Mouse (Mus musculus): ENCODE measurements at regions not wholly inside any gene's neighbourhood (a gene's known extent, or its start where the extent isn't known, plus 50 kb on each side); places are given as distances from the start of the nearest gene placed in this dataset.
A peak's percentile ranks its signal among the peaks of the same experiment; 100 is the strongest.

DNA sequence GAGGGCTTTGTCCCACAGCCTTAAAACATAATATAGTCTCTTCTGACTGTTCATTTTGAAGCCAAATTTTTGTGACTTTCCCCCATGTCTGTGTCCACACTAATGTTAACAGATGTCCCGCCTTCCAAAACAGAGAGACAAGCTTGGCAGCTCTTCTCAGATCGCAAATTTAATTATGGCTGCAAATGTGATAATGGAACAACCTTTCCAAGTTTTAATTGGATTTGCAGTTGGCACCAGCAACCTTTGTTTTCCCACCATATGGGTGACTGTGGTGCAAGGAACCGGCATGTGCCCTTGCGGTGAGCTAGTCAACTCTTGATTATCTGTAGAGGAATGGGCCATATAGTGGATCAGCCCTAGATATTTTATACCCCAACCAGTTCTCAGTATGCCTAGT lies 124.4 kb upstream of the Tom1l1 start:
- 52% methylated on average over 4 of the region's 4 CpGs for WGBS
- peak; percentile 84 for ATAC-seq
- peaks cover 7% of the 10 kb centered on the region for H3K4me1 ChIP-seq (replicated peaks; ENCODE audit: control insufficient read depth, insufficient read depth, low read length)
- no peak overlapping the region for H3K27ac ChIP-seq (ENCODE audit: low read length)
- H3K36me3 ChIP-seq (ENCODE audit: control insufficient read depth, insufficient read depth): no peaks in the 10 kb centered on the region
- no peaks in the 10 kb centered on the region for H3K9me3 ChIP-seq (ENCODE audit: control insufficient read depth, low read length)
- H3K4me2 ChIP-seq (ENCODE audit: low read length): no peak overlapping the region
- H3K4me3 ChIP-seq (replicated peaks; ENCODE audit: low read length): no peak overlapping the region
- H3K9ac ChIP-seq (replicated peaks; ENCODE audit: low read depth, low read length): no peak overlapping the region
- H3K27me3 ChIP-seq (replicated peaks; ENCODE audit: control insufficient read depth, insufficient read depth, low read length): no peaks in the 10 kb centered on the region

DNA sequence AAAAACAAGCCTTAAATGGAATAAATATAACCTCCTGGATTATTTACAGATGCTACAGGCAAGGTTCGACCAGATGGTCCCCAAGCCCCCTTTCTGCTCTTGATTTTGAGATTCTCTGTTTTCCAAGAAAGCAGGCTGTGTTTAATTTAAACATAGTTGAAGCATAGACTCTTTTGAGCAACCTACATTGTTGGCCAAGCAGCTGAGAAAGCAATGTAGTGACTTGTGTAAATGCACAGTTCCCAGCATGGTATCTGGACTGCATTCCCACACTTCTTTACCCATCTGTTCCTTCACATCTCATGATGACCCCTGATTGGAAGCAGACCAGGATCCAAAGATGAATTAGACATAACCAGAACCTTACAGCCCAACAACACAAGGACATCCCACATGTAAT lies 120.3 kb upstream of the Tom1l1 start:
- 62% methylated on average over 1 of the region's 1 CpGs for WGBS

DNA sequence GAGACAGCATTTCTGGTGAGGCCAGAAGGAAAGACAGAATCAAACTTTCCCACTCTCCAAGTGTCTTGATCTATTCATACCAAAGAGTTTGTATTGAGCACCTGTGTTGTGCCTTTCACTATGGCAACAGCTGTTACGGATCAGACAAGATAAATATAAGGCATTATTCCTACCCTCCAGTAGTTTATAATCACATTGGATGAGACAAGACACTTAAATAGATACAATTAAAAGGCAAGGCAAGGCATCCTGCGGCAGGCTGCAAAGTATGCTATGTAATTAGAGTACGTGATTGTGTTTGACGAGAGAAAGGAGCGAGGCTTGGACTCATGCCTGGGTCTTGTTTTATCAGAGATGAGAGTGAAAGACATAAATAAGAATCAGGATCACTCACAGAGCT lies 119.2 kb upstream of the Tom1l1 start:
- no peak overlapping the region for H3K9ac ChIP-seq (replicated peaks; ENCODE audit: low read depth, low read length)
- peak; percentile 26; the same call in 1 of the 2 replicates for ATAC-seq
- 33% methylated on average over 5 of the region's 5 CpGs for WGBS
- no peak overlapping the region for H3K4me3 ChIP-seq (replicated peaks; ENCODE audit: low read length)
- no peaks in the 10 kb centered on the region for H3K27me3 ChIP-seq (replicated peaks; ENCODE audit: control insufficient read depth, insufficient read depth, low read length)
- no peaks in the 10 kb centered on the region for H3K9me3 ChIP-seq (ENCODE audit: control insufficient read depth, low read length)
- no peak overlapping the region for H3K27ac ChIP-seq (ENCODE audit: low read length)
- peaks cover 8% of the 10 kb centered on the region for H3K4me1 ChIP-seq (replicated peaks; ENCODE audit: control insufficient read depth, insufficient read depth, low read length)
- no peaks in the 10 kb centered on the region for H3K36me3 ChIP-seq (ENCODE audit: control insufficient read depth, insufficient read depth)
- no peak overlapping the region for H3K4me2 ChIP-seq (ENCODE audit: low read length)

More for the DNA sequence above, 120.3 kb upstream of the Tom1l1 start:
- H3K9ac ChIP-seq (replicated peaks; ENCODE audit: low read depth, low read length): no peak overlapping the region
- H3K36me3 ChIP-seq (ENCODE audit: control insufficient read depth, insufficient read depth): no peaks in the 10 kb centered on the region
- no peak overlapping the region for H3K4me3 ChIP-seq (replicated peaks; ENCODE audit: low read length)
- no peak overlapping the region for H3K4me2 ChIP-seq (ENCODE audit: low read length)
- no peaks in the 10 kb centered on the region for H3K27me3 ChIP-seq (replicated peaks; ENCODE audit: control insufficient read depth, insufficient read depth, low read length)
- no peaks in the 10 kb centered on the region for H3K9me3 ChIP-seq (ENCODE audit: control insufficient read depth, low read length)
- ATAC-seq: no peak
- H3K4me1 ChIP-seq (replicated peaks; ENCODE audit: control insufficient read depth, insufficient read depth, low read length): peaks cover 8% of the 10 kb centered on the region
- H3K27ac ChIP-seq (ENCODE audit: low read length): no peak overlapping the region

DNA sequence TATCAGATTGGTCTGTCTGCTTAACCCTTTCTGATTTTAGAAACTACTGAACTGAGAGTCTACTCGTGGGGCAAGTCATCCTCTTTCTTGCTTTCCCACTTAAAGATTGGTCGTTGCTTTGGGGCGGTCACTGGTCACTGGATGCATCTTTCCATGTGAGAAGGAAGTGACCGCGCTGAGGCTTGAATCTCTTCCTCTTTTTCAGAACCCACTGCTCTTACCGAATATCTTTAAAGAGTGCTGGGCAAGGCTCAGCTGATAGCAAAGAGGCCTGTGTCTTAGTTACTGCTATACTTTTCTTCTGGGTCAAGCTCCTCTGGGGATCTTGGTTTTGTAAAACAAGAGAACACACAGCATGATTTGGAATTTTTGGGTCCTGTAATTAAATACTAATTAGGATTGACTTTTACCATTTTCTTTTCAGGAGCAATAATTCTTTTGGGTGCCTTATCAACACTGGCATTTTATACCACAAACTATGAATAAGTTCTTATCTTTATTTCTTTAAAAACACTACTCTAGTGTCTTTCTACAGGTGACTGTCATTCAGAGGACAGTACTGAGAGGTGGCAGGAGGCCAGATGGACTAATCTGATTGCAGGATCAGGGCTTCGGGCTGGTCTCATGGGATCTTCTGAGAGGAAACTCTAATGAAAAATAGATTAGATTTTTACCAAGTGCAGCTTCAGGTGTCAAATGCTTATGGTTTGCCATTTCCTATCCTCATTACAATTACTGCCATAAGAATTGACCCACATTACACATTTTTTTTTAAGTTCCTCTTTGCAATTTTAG lies 114.6 kb upstream of the Tom1l1 start:
- Histone ChIP-seq H3K27me3 (replicated peaks; ENCODE audit: control insufficient read depth, insufficient read depth, low read length) (no peaks in the 10 kb centered on the region), H3K4me3 (replicated peaks; ENCODE audit: low read length) (no peak overlapping the region), H3K36me3 (ENCODE audit: control insufficient read depth, insufficient read depth) (no peaks in the 10 kb centered on the region), H3K9me3 (ENCODE audit: control insufficient read depth, low read length) (no peaks in the 10 kb centered on the region), H3K9ac (replicated peaks; ENCODE audit: low read depth, low read length) (no peak overlapping the region), H3K4me2 (ENCODE audit: low read length) (no peak overlapping the region), H3K27ac (ENCODE audit: low read length) (no peak overlapping the region), H3K4me1 (replicated peaks; ENCODE audit: control insufficient read depth, insufficient read depth, low read length) (peaks cover 3% of the 10 kb centered on the region)
- no peak for ATAC-seq
- 82% methylated on average over 7 of the region's 7 CpGs for WGBS

DNA sequence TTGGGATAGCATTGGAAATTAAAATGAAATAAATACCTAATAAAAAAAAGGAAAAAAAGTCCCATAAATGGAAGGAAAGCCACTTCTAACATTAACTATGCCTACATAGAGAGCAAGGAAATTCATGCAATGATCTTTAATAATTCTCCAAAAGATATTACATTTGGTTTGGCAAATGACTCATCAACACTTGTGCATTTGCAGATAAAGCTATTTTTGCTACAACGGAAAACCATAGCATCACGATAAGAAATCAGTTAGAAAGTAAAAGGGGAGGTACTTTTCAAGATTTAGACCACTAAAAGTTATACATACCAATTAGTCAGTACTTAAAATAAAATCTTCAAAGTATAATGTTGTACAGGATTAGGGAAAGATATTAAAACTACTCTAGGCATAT lies 109.4 kb upstream of the Tom1l1 start:
- no peak for ATAC-seq
- H3K9me3 ChIP-seq (ENCODE audit: control insufficient read depth, low read length): no peaks in the 10 kb centered on the region

DNA sequence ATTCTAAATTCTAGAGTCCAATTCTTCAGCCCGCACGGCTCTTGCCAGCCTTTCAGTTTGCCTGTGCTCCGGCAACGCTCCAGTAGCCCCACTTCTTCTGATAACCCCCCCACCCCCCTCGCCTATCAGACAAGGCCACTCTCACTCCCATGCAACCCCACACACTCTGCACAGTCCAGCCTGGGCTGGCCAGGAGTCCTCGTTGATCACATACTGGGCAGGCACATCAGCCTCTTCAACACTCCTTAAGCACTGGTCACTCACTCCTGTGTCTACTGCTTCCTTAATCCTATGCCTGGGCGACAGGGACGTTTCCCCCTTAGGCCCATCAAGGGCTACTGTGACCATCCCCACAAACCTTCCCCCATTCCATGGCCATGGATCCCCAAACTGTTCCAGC lies 95.4 kb upstream of the Tom1l1 start:
- ATAC-seq: no peak

More for the DNA sequence above, 109.4 kb upstream of the Tom1l1 start:
- Histone ChIP-seq H3K9ac (replicated peaks; ENCODE audit: low read depth, low read length) (no peak overlapping the region), H3K4me1 (replicated peaks; ENCODE audit: control insufficient read depth, insufficient read depth, low read length) (no peaks in the 10 kb centered on the region), H3K4me3 (replicated peaks; ENCODE audit: low read length) (no peak overlapping the region), H3K27me3 (replicated peaks; ENCODE audit: control insufficient read depth, insufficient read depth, low read length) (no peaks in the 10 kb centered on the region), H3K27ac (ENCODE audit: low read length) (no peak overlapping the region), H3K4me2 (ENCODE audit: low read length) (no peak overlapping the region), H3K36me3 (ENCODE audit: control insufficient read depth, insufficient read depth) (no peaks in the 10 kb centered on the region)
- 98% methylated on average over 2 of the region's 2 CpGs for WGBS

DNA sequence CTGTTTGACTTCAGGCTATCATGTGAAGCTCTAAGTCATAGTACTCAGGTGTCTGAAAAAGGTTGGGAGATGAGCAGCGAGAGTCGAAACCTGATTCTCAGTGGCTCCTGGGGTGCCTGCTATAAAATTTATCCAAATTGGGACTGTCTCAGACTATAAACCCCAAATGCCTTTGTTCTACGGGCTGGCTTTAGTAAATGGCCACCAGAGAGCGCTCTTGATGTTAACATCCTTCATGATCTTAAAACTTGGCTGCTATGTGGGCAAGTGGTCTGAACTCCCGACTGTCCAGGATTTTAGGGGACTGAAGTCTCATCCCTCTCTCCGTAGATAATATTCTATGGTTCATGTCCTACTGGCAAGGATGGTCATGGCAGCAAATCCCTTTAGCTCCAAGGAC lies 94.8 kb upstream of the Tom1l1 start:
- WGBS: 46% methylated on average over 6 of the region's 6 CpGs
- no peaks in the 10 kb centered on the region for H3K27me3 ChIP-seq (replicated peaks; ENCODE audit: control insufficient read depth, insufficient read depth, low read length)

More for the DNA sequence above, 95.4 kb upstream of the Tom1l1 start:
- H3K27me3 ChIP-seq (replicated peaks; ENCODE audit: control insufficient read depth, insufficient read depth, low read length): no peaks in the 10 kb centered on the region
- H3K36me3 ChIP-seq (ENCODE audit: control insufficient read depth, insufficient read depth): no peaks in the 10 kb centered on the region
- H3K9me3 ChIP-seq (ENCODE audit: control insufficient read depth, low read length): no peaks in the 10 kb centered on the region
- H3K4me1 ChIP-seq (replicated peaks; ENCODE audit: control insufficient read depth, insufficient read depth, low read length): no peaks in the 10 kb centered on the region
- H3K4me2 ChIP-seq (ENCODE audit: low read length): no peak overlapping the region
- WGBS: 89% methylated on average over 8 of the region's 8 CpGs
- H3K27ac ChIP-seq (ENCODE audit: low read length): no peak overlapping the region
- H3K9ac ChIP-seq (replicated peaks; ENCODE audit: low read depth, low read length): no peak overlapping the region
- no peak overlapping the region for H3K4me3 ChIP-seq (replicated peaks; ENCODE audit: low read length)

DNA sequence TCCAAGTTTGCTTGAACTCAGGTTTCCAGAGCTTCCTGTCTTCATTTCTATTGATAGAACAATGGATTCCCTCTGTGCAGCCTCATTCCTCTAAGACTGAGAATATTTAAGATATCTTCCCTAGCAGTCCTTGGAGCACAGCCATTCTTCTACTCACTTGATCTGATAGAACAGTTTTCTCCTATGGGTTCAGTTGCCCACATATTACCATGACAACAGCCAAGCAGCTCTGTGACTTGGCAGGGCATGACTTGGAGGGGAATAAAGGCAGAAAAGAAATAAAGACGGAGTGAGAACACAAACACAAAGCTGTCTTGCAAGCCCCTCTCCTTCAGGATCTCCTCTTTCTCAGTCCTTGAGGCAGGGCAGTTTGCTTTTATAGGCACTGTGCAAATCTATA lies 87.6 kb upstream of the Tom1l1 start:
- Histone ChIP-seq H3K9me3 (ENCODE audit: control insufficient read depth, low read length) (no peaks in the 10 kb centered on the region), H3K4me3 (replicated peaks; ENCODE audit: low read length) (no peak overlapping the region), H3K27me3 (replicated peaks; ENCODE audit: control insufficient read depth, insufficient read depth, low read length) (no peaks in the 10 kb centered on the region), H3K9ac (replicated peaks; ENCODE audit: low read depth, low read length) (no peak overlapping the region), H3K36me3 (ENCODE audit: control insufficient read depth, insufficient read depth) (no peaks in the 10 kb centered on the region), H3K4me1 (replicated peaks; ENCODE audit: control insufficient read depth, insufficient read depth, low read length) (peaks cover 7% of the 10 kb centered on the region; the same call in 1 of the 2 replicates), H3K27ac (ENCODE audit: low read length) (no peak overlapping the region), H3K4me2 (ENCODE audit: low read length) (no peak overlapping the region)
- peak; percentile 84 for ATAC-seq
- WGBS: 18% methylated on average over 1 of the region's 1 CpGs

More for the DNA sequence above, 94.8 kb upstream of the Tom1l1 start:
- no peaks in the 10 kb centered on the region for H3K36me3 ChIP-seq (ENCODE audit: control insufficient read depth, insufficient read depth)
- no peaks in the 10 kb centered on the region for H3K9me3 ChIP-seq (ENCODE audit: control insufficient read depth, low read length)
- H3K4me2 ChIP-seq (ENCODE audit: low read length): no peak overlapping the region
- H3K4me3 ChIP-seq (replicated peaks; ENCODE audit: low read length): no peak overlapping the region
- H3K27ac ChIP-seq (ENCODE audit: low read length): no peak overlapping the region
- no peaks in the 10 kb centered on the region for H3K4me1 ChIP-seq (replicated peaks; ENCODE audit: control insufficient read depth, insufficient read depth, low read length)
- H3K9ac ChIP-seq (replicated peaks; ENCODE audit: low read depth, low read length): no peak overlapping the region
- no peak for ATAC-seq

DNA sequence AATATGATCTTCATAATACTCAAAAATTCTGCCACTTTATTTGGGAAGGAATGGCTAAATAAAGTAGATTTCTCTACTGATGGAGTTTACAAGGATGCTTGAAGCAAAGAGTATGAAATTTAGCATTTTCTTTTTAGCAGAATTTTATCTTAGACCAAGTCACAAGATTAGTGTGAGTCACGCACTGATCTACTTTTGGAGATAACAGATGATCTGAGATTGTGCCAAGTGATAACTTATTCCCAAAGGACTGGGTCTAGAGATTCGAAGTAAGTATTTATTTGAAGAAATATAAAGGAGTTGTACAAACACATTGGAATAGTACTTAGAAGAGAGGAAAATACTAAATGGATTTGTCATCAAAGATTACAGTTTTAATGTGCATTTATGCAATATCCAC lies 67.8 kb upstream of the Tom1l1 start:
- H3K9me3 ChIP-seq (ENCODE audit: control insufficient read depth, low read length): no peaks in the 10 kb centered on the region
- H3K9ac ChIP-seq (replicated peaks; ENCODE audit: low read depth, low read length): no peak overlapping the region
- H3K4me2 ChIP-seq (ENCODE audit: low read length): no peak overlapping the region
- H3K27ac ChIP-seq (ENCODE audit: low read length): no peak overlapping the region
- no peaks in the 10 kb centered on the region for H3K4me1 ChIP-seq (replicated peaks; ENCODE audit: control insufficient read depth, insufficient read depth, low read length)
- H3K27me3 ChIP-seq (replicated peaks; ENCODE audit: control insufficient read depth, insufficient read depth, low read length): no peaks in the 10 kb centered on the region
- ATAC-seq: no peak
- H3K36me3 ChIP-seq (ENCODE audit: control insufficient read depth, insufficient read depth): no peaks in the 10 kb centered on the region
- no peak overlapping the region for H3K4me3 ChIP-seq (replicated peaks; ENCODE audit: low read length)
- WGBS: 82% methylated on average over 2 of the region's 2 CpGs

All from forebrain, embryonic 16.5 days (tissue).